Mouse (Mus musculus) heart, embryonic 15.5 days (tissue): Measurements from ENCODE around the gene Pip4k2c. TPM values are rescaled to one million over a fixed set of nuclear protein-coding genes. Genes with fewer than 3 reads are reported as not detected.

Experiments
- ATAC-seq: fragments of 200-750 bp; cut with Nextera tagmentation; replicated peaks from 2 replicates; pipeline ENCODE4 v1.8.0; 2017; ENCODE audit warnings: low read depth, moderate TSS enrichment; ENCODE audit not compliant: insufficient number of reproducible peaks, insufficient read depth, low FRiP score
- H3K27ac ChIP-seq: fragments of 300-500 bp; sonication (generic); 2 replicates; pipeline ENCODE4 v1.5.1; 2015; ENCODE audit warnings: mild to moderate bottlenecking, inconsistent platforms
- H3K27me3 ChIP-seq: fragments of 300-500 bp; sonication (generic); 2 replicates; pipeline ENCODE4 v1.6.1; 2015; ENCODE audit warnings: inconsistent platforms
- H3K36me3 ChIP-seq: fragments of 300-500 bp; sonication (generic); 2 replicates; pipeline ENCODE4 v1.6.1; 2015; ENCODE audit warnings: mild to moderate bottlenecking, inconsistent platforms
- H3K4me1 ChIP-seq: fragments of 300-500 bp; sonication (generic); replicated peaks from 2 replicates; pipeline ENCODE4 v1.6.1; 2015; ENCODE audit warnings: inconsistent platforms
- H3K4me2 ChIP-seq: fragments of 300-500 bp; sonication (generic); 2 replicates; pipeline ENCODE4 v1.6.1; 2015; ENCODE audit warnings: inconsistent platforms, mild to moderate bottlenecking, moderate library complexity
- H3K4me3 ChIP-seq: fragments of 300-500 bp; sonication (generic); 2 replicates; pipeline ENCODE4 v1.5.1; 2015; ENCODE audit warnings: mild to moderate bottlenecking, inconsistent platforms
- H3K9ac ChIP-seq: fragments of 300-500 bp; sonication (generic); 2 replicates; pipeline ENCODE4 v1.6.1; 2015; ENCODE audit warnings: mild to moderate bottlenecking, inconsistent platforms
- H3K9me3 ChIP-seq: fragments of 300-500 bp; sonication (generic); replicated peaks from 2 replicates; pipeline ENCODE4 v1.6.1; 2016; ENCODE audit warnings: inconsistent platforms
- WGBS: fragments of 180-500 bp; shearing (Covaris S2); methylation state at CpG from one replicate; pipeline ENCODE4 v1.1.7; 2015; ENCODE audit warnings: mixed read lengths; 5-methylcytosine and 5-hydroxymethylcytosine counted together
- polyA plus RNA-seq: library from polyadenylated mRNA; unstranded; fragments of >200 nt; fragmentation: Nextera tagmentation; extraction: Ambion mirVana; gene quantifications from 2 replicates; pipeline ENCODE4 v1.2.1, GENCODE M21; 2015

The Pip4k2c gene
- polyA plus RNA-seq, 1 experiment from 2014 or later = 23.2 TPM

GRCm38 (mm10) chr10:127209928-127210570 is 1.3 kb downstream of the Pip4k2c start:
- 71% methylated on average over 13 of the region's 13 CpGs for WGBS
- H3K4me3 ChIP-seq = peak overlapping the region; percentile 78
- H3K9me3 ChIP-seq = no peaks in the 10 kb centered on the region
- H3K27ac ChIP-seq = no peak overlapping the region
- peak overlapping the region; percentile 88 for H3K4me2 ChIP-seq
- 0 out of 2 replicates have a peak, but pooled peaks cover 2% of the 10 kb centered on the region for H3K27me3 ChIP-seq
- no peak overlapping the region for H3K9ac ChIP-seq
- peaks cover 25% of the 10 kb centered on the region for H3K36me3 ChIP-seq
- peaks cover 18% of the 10 kb centered on the region for H3K4me1 ChIP-seq
- ATAC-seq = no peak

DNA sequence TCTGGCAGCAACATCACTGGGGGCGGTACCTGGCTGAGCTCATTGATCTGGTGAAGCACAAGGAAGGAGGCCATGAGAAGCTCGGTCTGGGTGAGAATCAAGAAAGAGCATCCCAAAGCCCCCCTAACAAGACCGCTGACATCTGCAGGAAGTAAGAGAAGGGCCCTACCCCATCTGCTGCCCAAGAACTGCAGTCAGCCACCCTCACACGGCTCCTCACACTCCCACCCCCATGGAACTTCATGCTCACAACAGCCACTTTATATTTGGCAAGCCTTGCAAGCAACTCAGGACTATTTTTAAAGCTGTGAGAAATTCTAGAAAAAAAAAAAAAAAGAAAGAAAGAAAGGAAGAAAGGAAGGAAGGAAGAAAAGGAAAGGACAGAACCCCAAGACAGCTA is 2.5 kb downstream of the Pip4k2c start:
- H3K9me3 ChIP-seq = no peaks in the 10 kb centered on the region
- H3K4me2 ChIP-seq = no peak overlapping the region
- no peak overlapping the region for H3K4me3 ChIP-seq
- H3K27me3 ChIP-seq = no peaks in the 10 kb centered on the region
- ATAC-seq = no peak
- peaks cover 18% of the 10 kb centered on the region for H3K4me1 ChIP-seq
- H3K27ac ChIP-seq = peak overlapping the region; percentile 37; the same call in 1 of the 2 replicates
- H3K9ac ChIP-seq = no peak overlapping the region
- 77% methylated on average over 4 of the region's 4 CpGs for whole genome bisulfite sequencing
- H3K36me3 ChIP-seq = peaks cover 34% of the 10 kb centered on the region

DNA sequence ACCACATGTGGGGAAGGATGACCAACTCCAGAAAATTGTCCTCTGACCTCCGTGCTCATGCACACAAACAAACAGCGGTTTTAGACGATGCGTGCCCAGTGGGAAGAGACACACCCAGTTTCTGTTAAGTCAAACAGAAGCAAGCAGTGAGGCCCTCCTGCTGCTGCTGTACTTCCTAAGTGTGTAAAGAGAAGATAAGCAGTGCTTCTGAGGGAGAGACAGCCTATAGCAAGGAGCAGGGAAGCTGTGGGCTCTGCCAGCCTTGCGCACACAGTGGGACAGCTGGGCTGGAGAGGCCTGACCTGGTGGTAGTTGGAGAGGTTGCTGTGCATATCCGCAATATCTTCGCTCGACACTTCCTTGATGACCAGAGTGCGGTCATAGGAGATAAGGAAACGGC is 6.0 kb downstream of the Pip4k2c start:
- no peak overlapping the region for H3K27ac ChIP-seq
- WGBS = 79% methylated on average over 10 of the region's 10 CpGs

DNA sequence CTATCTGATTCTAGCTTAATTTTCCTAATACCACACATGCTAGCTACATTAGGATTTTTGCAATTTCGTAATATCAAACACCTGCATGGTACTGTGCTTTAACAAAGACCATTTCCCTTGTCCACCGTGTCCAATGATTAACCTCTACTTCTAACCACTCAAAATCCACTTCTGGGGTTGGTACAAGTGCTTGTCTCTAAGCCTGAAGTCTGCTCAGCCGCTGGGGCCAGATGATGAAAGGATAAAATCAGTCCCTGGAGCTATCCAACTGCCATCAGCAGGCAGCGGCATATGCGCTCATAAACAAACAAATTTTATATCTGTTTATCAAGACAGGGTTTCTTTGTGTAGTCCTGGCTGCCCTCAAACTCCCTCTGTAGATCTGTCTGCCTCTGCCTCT is 6.8 kb downstream of the Pip4k2c start:
- no peak overlapping the region for H3K4me2 ChIP-seq
- H3K4me1 ChIP-seq = peaks cover 3% of the 10 kb centered on the region; the same call in 1 of the 2 replicates
- WGBS = 79% methylated on average over 5 of the region's 5 CpGs
- H3K27ac ChIP-seq = no peak overlapping the region
- no peak overlapping the region for H3K9ac ChIP-seq
- H3K4me3 ChIP-seq = no peak overlapping the region
- H3K27me3 ChIP-seq = no peaks in the 10 kb centered on the region
- peaks cover 67% of the 10 kb centered on the region for H3K36me3 ChIP-seq
- no peaks in the 10 kb centered on the region for H3K9me3 ChIP-seq
- no peak for ATAC-seq

More for the DNA sequence above, 6.0 kb downstream of the Pip4k2c start:
- peaks cover 10% of the 10 kb centered on the region for H3K4me1 ChIP-seq
- H3K36me3 ChIP-seq = peaks cover 60% of the 10 kb centered on the region
- no peak for ATAC-seq
- no peaks in the 10 kb centered on the region for H3K27me3 ChIP-seq
- H3K9ac ChIP-seq = no peak overlapping the region
- H3K4me2 ChIP-seq = no peak overlapping the region
- H3K4me3 ChIP-seq = no peak overlapping the region
- no peaks in the 10 kb centered on the region for H3K9me3 ChIP-seq

DNA sequence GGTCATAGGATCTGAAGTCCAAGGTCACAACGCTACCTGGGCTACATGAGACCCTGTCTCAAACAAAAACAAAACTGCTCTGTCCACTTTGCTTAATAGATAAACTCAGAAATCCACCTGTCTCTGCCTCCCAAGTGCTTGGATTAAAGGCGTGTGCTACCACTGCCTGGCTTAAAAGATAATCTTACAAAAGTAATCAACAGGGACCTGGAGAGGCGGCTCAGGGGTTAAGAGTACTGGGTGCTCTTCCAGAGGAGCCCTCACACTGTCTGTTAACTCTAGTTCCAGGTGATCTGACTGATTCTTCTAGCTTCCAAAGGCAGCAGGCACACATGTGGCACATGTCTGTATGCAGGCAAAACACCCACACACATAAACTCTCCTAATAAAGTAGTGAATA is 8.3 kb downstream of the Pip4k2c start:
- no peaks in the 10 kb centered on the region for H3K9me3 ChIP-seq
- H3K27me3 ChIP-seq = no peaks in the 10 kb centered on the region
- no peak for ATAC-seq
- 86% methylated on average over 3 of the region's 3 CpGs for WGBS
- no peak overlapping the region for H3K27ac ChIP-seq
- H3K4me1 ChIP-seq = no peaks in the 10 kb centered on the region
- H3K4me3 ChIP-seq = no peak overlapping the region
- peaks cover 79% of the 10 kb centered on the region for H3K36me3 ChIP-seq
- H3K4me2 ChIP-seq = no peak overlapping the region
- H3K9ac ChIP-seq = no peak overlapping the region

- Histone ChIP-seq H3K9ac (no peak overlapping the region), H3K4me1 (peaks cover 11% of the 10 kb centered on the region), H3K27ac (no peak overlapping the region), H3K4me2 (no peak overlapping the region), H3K9me3 (no peaks in the 10 kb centered on the region), H3K27me3 (no peaks in the 10 kb centered on the region), H3K4me3 (no peak overlapping the region), H3K36me3 (peaks cover 56% of the 10 kb centered on the region)
- ATAC-seq = no peak
- 76% methylated on average over 8 of the region's 8 CpGs for WGBS
Measured at GRCm38 (mm10) chr10:127200279-127200678, 11.1 kb downstream of the Pip4k2c start.

DNA sequence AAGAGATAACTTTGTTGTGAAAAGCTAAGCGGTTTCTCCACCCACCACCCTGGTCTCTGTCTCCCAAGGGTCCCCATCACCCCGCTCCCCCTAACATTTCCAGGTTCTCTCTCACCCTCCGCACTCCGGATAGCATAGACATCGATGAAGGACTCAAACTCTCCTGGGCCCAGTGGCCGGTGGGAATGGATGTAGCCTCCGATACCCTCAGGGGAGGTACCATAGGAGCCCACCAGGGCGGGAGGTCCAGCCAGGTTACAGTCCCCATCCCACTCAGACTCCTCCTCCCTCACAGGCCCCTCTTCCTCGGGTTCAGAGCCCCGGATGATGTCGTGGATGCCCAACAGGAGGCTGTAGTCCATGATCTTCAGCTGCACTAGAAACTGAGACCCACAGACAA is 11.9 kb downstream of the Pip4k2c start:
- no peak for ATAC-seq
- H3K4me3 ChIP-seq = no peak overlapping the region
- H3K4me2 ChIP-seq = no peak overlapping the region
- H3K9me3 ChIP-seq = no peaks in the 10 kb centered on the region
- no peak overlapping the region for H3K27ac ChIP-seq
- H3K36me3 ChIP-seq = peaks cover 48% of the 10 kb centered on the region
- WGBS = 86% methylated on average over 11 of the region's 11 CpGs
- H3K4me1 ChIP-seq = peaks cover 19% of the 10 kb centered on the region
- H3K27me3 ChIP-seq = no peaks in the 10 kb centered on the region
- H3K9ac ChIP-seq = no peak overlapping the region

DNA sequence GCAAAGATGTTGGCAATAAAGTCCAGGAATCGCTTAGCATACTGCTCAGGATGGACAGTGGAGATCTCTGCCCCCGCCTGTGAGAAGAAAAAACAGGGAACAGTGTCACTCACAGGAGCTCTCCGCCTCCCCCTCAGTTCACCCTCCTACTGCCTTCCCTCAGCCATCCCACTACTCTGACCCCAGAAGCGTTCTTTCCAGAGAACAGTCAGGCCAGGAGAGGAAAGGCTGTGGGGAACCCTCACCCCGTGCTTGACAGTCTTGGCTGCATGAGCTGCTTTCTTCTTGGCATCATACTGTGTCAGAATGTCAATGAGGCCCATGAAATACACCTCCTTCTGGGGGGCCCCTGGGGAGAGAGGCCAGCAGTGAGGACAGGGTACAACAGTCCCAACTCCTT is 12.3 kb downstream of the Pip4k2c start:
- Histone ChIP-seq H3K4me3 (no peak overlapping the region), H3K27ac (no peak overlapping the region; the same call in 1 of the 2 replicates), H3K4me2 (no peak overlapping the region), H3K4me1 (peaks cover 22% of the 10 kb centered on the region), H3K27me3 (no peaks in the 10 kb centered on the region), H3K36me3 (peaks cover 47% of the 10 kb centered on the region), H3K9ac (no peak overlapping the region), H3K9me3 (no peaks in the 10 kb centered on the region)
- 63% methylated on average over 5 of the region's 5 CpGs for WGBS
- no peak for ATAC-seq

DNA sequence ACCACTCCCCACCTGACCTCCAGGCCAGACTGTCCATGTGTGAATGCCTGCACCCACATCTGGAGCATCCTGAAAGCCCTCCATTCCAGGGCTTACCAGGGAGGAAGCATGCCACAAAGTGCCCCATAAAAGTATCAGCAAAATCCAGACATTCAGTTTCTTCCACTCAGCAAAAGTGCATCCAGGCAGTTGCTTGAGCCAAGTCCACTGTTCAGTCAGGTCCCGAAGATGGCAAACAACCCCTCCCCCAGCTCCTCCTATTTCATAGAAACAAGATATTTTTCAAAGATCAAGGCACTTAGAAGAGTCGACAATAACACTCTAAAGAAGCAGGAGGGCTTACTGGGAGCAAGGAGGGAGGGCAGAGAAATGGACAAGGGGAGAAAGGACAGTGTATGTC is 12.9 kb downstream of the Pip4k2c start:
- H3K9me3 ChIP-seq = no peaks in the 10 kb centered on the region
- WGBS = 58% methylated on average over 2 of the region's 2 CpGs
- H3K4me1 ChIP-seq = peaks cover 22% of the 10 kb centered on the region
- H3K4me2 ChIP-seq = no peak overlapping the region
- no peaks in the 10 kb centered on the region for H3K27me3 ChIP-seq
- ATAC-seq = no peak
- no peak overlapping the region for H3K4me3 ChIP-seq
- no peak overlapping the region for H3K9ac ChIP-seq
- H3K36me3 ChIP-seq = peaks cover 43% of the 10 kb centered on the region
- H3K27ac ChIP-seq = no peak overlapping the region; the same call in 1 of the 2 replicates

GRCm38 (mm10) chr10:127197505-127198110 is 13.8 kb downstream of the Pip4k2c start:
- H3K36me3 ChIP-seq = peaks cover 35% of the 10 kb centered on the region
- no peak overlapping the region for H3K4me2 ChIP-seq
- no peak overlapping the region for H3K4me3 ChIP-seq
- ATAC-seq = no peak
- WGBS = 75% methylated on average over 11 of the region's 11 CpGs
- H3K27me3 ChIP-seq = no peaks in the 10 kb centered on the region
- peaks cover 22% of the 10 kb centered on the region for H3K4me1 ChIP-seq
- H3K9me3 ChIP-seq = no peaks in the 10 kb centered on the region
- H3K27ac ChIP-seq = 0 out of 2 replicates have a peak overlapping the region, but pooled peaks have one; percentile 12
- H3K9ac ChIP-seq = no peak overlapping the region

DNA sequence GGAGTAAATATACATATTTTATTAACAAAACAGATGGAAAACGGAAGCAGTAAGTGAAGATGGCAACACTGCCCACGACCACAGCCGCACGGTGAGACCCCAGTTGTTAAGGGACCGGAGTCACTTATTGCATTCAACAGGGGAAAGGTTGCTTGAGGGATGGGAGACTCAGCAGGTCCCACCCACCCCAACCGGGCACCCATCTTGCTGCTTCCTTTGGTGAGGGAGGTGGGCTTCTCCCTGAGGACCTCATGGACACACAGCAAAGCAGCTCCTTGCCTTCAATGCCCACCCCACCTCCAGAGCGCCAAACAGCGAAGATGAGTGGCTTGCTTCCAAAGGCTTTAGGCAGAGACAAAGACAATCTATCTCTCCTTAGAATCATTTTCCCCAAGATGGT is 14.3 kb downstream of the Pip4k2c start:
- 0 out of 2 replicates have a peak overlapping the region, but pooled peaks have one; percentile 12 for H3K27ac ChIP-seq
- no peak overlapping the region for H3K4me3 ChIP-seq
- H3K4me1 ChIP-seq = peaks cover 22% of the 10 kb centered on the region
- WGBS = 89% methylated on average over 8 of the region's 8 CpGs
- no peak overlapping the region for H3K4me2 ChIP-seq
- H3K36me3 ChIP-seq = peaks cover 35% of the 10 kb centered on the region
- ATAC-seq = no peak
- no peaks in the 10 kb centered on the region for H3K9me3 ChIP-seq
- H3K27me3 ChIP-seq = no peaks in the 10 kb centered on the region
- no peak overlapping the region for H3K9ac ChIP-seq

- Histone ChIP-seq H3K9ac (peak overlapping the region; percentile 90), H3K9me3 (no peaks in the 10 kb centered on the region), H3K4me2 (peak overlapping the region; percentile 98), H3K27me3 (no peaks in the 10 kb centered on the region), H3K36me3 (peaks cover 29% of the 10 kb centered on the region; the same call in 1 of the 2 replicates), H3K4me3 (peak overlapping the region; percentile 96), H3K27ac (peak overlapping the region; percentile 94), H3K4me1 (peaks cover 24% of the 10 kb centered on the region)
- 4% methylated on average over 5 of the region's 5 CpGs for WGBS
- ATAC-seq = peak; percentile 75
Measured at GRCm38 (mm10) chr10:127196392-127196791, 15.0 kb downstream of the Pip4k2c start.
